Comparison of ENCODE assay signal across 8 mouse cellular contexts in the genomic region with DNA sequence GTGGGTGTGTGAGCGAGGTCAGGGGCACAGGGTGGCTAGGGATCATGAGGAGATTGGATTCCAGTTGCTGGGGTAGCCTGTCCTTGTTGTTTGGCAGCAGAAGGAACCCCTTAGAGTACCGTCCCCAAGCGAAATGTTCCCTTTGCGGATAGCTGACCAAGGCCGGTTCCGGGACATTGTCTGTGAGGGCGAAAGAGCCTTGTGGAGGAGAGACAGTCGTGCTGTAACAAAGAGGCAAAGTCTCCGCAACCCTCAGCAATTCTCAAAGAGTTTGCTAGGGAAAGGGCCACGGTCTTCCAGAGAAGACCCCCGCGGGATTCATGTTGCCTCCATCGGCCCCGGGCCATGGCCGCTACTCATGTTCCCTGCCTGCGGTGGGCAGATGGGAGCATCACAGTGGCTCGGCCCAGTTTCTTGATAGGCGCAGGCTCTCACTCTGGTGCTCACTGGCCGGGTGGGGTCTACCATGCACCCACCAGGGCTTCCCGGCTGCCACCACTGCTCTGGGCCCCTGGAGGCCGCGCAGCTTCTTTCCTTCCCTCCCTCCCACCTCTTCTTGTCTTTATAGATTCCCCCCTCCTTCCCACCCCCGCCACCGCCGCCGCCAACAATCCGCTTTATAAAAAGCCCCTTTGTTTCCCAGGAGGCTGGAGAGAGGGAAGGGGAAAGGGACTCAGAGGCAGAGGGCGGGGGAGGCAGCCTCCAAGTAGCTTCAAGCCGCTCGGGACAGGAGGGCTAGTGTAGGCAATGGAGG. TPM values are rescaled to one million over a fixed set of nuclear protein-coding genes. Genes with fewer than 3 reads are reported as not detected.
DNase-seq lines count a peak whose midpoint lies in the region; ATAC-seq and TF ChIP-seq lines count a peak whose summit lies in the region.

No protein-coding gene starts in this region.

- peak; percentile 50 for DNase-seq in adrenal gland, adult 2 months
- peak; percentile 48 for DNase-seq in embryonic facial prominence, embryonic 14.5 days (ENCODE audit: low spot score)
- DNase-seq in heart, postnatal 10 days: peak; percentile 35 to 38
- peak; percentile 8 to 21 for DNase-seq in layer of hippocampus, postnatal 25 days (ENCODE audit: extremely low spot score in 1 of 2, low spot score in 1 of 2)
- peak; percentile 51 for DNase-seq in mesoderm, embryonic 11.5 days (ENCODE audit: low read depth, low spot score)
- peak; percentile 16 for DNase-seq in stomach, postnatal 0 days (ENCODE audit: low spot score)

- TF ChIP-seq CTCF in E14TG2a.4 (conservative IDR thresholded peaks at IDR 0.05; ENCODE audit: low read length): no peak
- TF ChIP-seq CTCF in stomach, postnatal 0 days (IDR thresholded peaks at IDR 0.05; ENCODE audit: low read depth): no peak

- H3K4me1 ChIP-seq in E14TG2a.4 (replicated peaks; ENCODE audit: low read depth, low read length): peaks cover 7% of the 10 kb centered on the region
- no peaks in the 10 kb centered on the region for H3K4me1 ChIP-seq in embryonic facial prominence, embryonic 14.5 days (ENCODE audit: control insufficient read depth, insufficient read depth, low read length)
- no peaks in the 10 kb centered on the region for H3K4me1 ChIP-seq in stomach, postnatal 0 days (replicated peaks; ENCODE audit: control insufficient read depth, insufficient read depth)

- intact Hi-C loops in heart, postnatal 10 days (cut with DNase I): loop anchor here (2.0 to 5.0 kb wide), 7 partner anchors 56 to 469 kb away; no protein-coding TSS in a partner anchor

- H3K9me3 ChIP-seq in E14TG2a.4 (ENCODE audit: low read length): no peaks in the 10 kb centered on the region
- H3K9me3 ChIP-seq in embryonic facial prominence, embryonic 14.5 days (ENCODE audit: control insufficient read depth, low read length): no peaks in the 10 kb centered on the region
- H3K9me3 ChIP-seq in stomach, postnatal 0 days (ENCODE audit: control insufficient read depth, low read length): no peaks in the 10 kb centered on the region

- peak overlapping the region; percentile 73 for H3K4me2 ChIP-seq in embryonic facial prominence, embryonic 14.5 days (ENCODE audit: low read depth, low read length)
- peak overlapping the region; percentile 64 for H3K4me2 ChIP-seq in stomach, postnatal 0 days (replicated peaks; ENCODE audit: low read depth)

- peak overlapping the region; percentile 59 for H3K4me3 ChIP-seq in E14TG2a.4 (replicated peaks; ENCODE audit: low read length)
- peak overlapping the region; percentile 49 for H3K4me3 ChIP-seq in embryonic facial prominence, embryonic 14.5 days (ENCODE audit: low read depth, low read length)
- H3K4me3 ChIP-seq in stomach, postnatal 0 days (ENCODE audit: low read depth, low read length): peak overlapping the region; percentile 51

- WGBS in embryonic facial prominence, embryonic 14.5 days: 26% methylated on average over 17 of the region's 30 CpGs
- 23% methylated on average over 29 of the region's 30 CpGs for WGBS in stomach, postnatal 0 days

- H3K9ac ChIP-seq in embryonic facial prominence, embryonic 14.5 days (ENCODE audit: low read depth, low read length): peak overlapping the region; percentile 56
- peak overlapping the region; percentile 59 for H3K9ac ChIP-seq in stomach, postnatal 0 days (ENCODE audit: low read length)

- no peaks in the 10 kb centered on the region for H3K36me3 ChIP-seq in E14TG2a.4 (ENCODE audit: insufficient read depth, low read length)
- H3K36me3 ChIP-seq in embryonic facial prominence, embryonic 14.5 days (ENCODE audit: control insufficient read depth, insufficient read depth, low read length): no peaks in the 10 kb centered on the region
- no peaks in the 10 kb centered on the region for H3K36me3 ChIP-seq in stomach, postnatal 0 days (ENCODE audit: control insufficient read depth, insufficient read depth, low read length)

- H3K27me3 ChIP-seq in E14TG2a.4 (ENCODE audit: insufficient read depth, low read length): peaks cover 44% of the 10 kb centered on the region
- H3K27me3 ChIP-seq in embryonic facial prominence, embryonic 14.5 days (replicated peaks; ENCODE audit: control insufficient read depth, insufficient read depth, low read length): peaks cover 32% of the 10 kb centered on the region
- H3K27me3 ChIP-seq in stomach, postnatal 0 days (ENCODE audit: control insufficient read depth, insufficient read depth, low read length): no peaks in the 10 kb centered on the region

- no peak for TF ChIP-seq EP300 in stomach, postnatal 0 days (optimal IDR thresholded peaks at IDR 0.05)

- no peak overlapping the region for H3K27ac ChIP-seq in embryonic facial prominence, embryonic 14.5 days (replicated peaks; ENCODE audit: low read depth, low read length)
- H3K27ac ChIP-seq in stomach, postnatal 0 days (replicated peaks): peak overlapping the region; percentile 53; the same call in 1 of the 2 replicates

- peak; percentile 75 for ATAC-seq in embryonic facial prominence, embryonic 14.5 days (ENCODE audit: low read depth)
- no peak; the same call in none of the 2 replicates for ATAC-seq in stomach, postnatal 0 days (ENCODE audit: low FRiP score, low TSS enrichment)
- no peak for ATAC-seq in erythroid progenitor cell, adult 5-6 weeks (replicated peaks; ENCODE audit: low FRiP score, poor library complexity, severe bottlenecking)

RNA-seq across cellular contexts. Expression of a gene that starts 1.5 kb away (rescaled TPM):
- total RNA-seq in adrenal gland, adult 2 months (2021): 10 to 100 TPM; 12.9 to 25.5 TPM
- polyA plus RNA-seq in adrenal gland, adult 2 months (2012; rRNA removed): 10.3 and 12.0 TPM in 2 replicates
- 5.5 and 6.3 TPM in 2 replicates for polyA plus RNA-seq in embryonic facial prominence, embryonic 14.5 days (2014; fragmentation: Nextera tagmentation; extraction: Ambion mirVana)
- 10 to 100 TPM; 10.7 to 12.8 TPM for total RNA-seq in heart, postnatal 10 days (2021)
- total RNA-seq in layer of hippocampus, postnatal 25 days (2021): 10 to 100 TPM; 24.5 to 26.4 TPM
- polyA plus RNA-seq in stomach, postnatal 0 days (2015; fragmentation: Nextera tagmentation; extraction: Ambion mirVana): 1.0 and 1.4 TPM in 2 replicates
- total RNA-seq in erythroid progenitor cell, adult 5-6 weeks (2015; ENCODE audit: low replicate concordance): 1.4 TPM in 1 of 2 replicates, not detected in the other
- not detected in 2 replicates for total RNA-seq in erythroid progenitor cell, adult 5-6 weeks (2017; ENCODE audit: low replicate concordance)

Comparison
In these comparisons a context has a peak if more than half of its experiments do, and no peak if none do; other contexts are left out.
1. RNA of a gene that starts 1.5 kb away (total RNA-seq): 24.5 to 26.4 TPM in layer of hippocampus, postnatal 25 days, 12.9 to 25.5 TPM in adrenal gland, adult 2 months and 10.7 to 12.8 TPM in heart, postnatal 10 days; 1.4 TPM in erythroid progenitor cell, adult 5-6 weeks; every median in the first group is over 4 times any median in the second.
2. Peak in every context shown above with its lines, with median percentiles within 50 percentile points of each other: H3K4me3 ChIP-seq and DNase-seq.